Mouse (Mus musculus): ENCODE measurements around the gene Immp2l. TPM values are rescaled to one million over a fixed set of nuclear protein-coding genes. Genes with fewer than 3 reads are reported as not detected.
"Not testable (repeated sequence)": the region's sequence is repeated elsewhere in the genome, so short reads cannot be mapped to it uniquely, and the experiment has no call there.

The Immp2l gene
- polyA plus RNA-seq, 1 experiment from 2014 or later = 12.5 TPM

- no peak overlapping the region for H3K9ac ChIP-seq (ENCODE audit: low read depth, low read length)
- H3K4me1 ChIP-seq (ENCODE audit: control insufficient read depth, low read depth, low read length) = no peaks in the 10 kb centered on the region
- H3K27me3 ChIP-seq (ENCODE audit: control insufficient read depth, insufficient read depth, low read depth, low read length) = no peaks in the 10 kb centered on the region; the same call in 1 of the 2 replicates
- no peaks in the 10 kb centered on the region for H3K9me3 ChIP-seq (replicated peaks; ENCODE audit: control insufficient read depth, low read length)
- no peak overlapping the region for H3K27ac ChIP-seq (ENCODE audit: low read length)
- WGBS (ENCODE audit: insufficient replicate concordance) = 84% methylated on average over 4 of the region's 4 CpGs
- H3K4me3 ChIP-seq (ENCODE audit: low read depth, low read length) = no peak overlapping the region
- H3K4me2 ChIP-seq (ENCODE audit: low read depth, low read length) = no peak overlapping the region
- ATAC-seq (ENCODE audit: low read depth) = no peak
- H3K36me3 ChIP-seq (ENCODE audit: control insufficient read depth, insufficient read depth) = no peaks in the 10 kb centered on the region
Measured at GRCm38 (mm10) chr12:40991647-40992046, 32.2 kb upstream of the Immp2l start.

- H3K27ac ChIP-seq (ENCODE audit: low read length); ATAC-seq (ENCODE audit: low read depth); H3K9me3 ChIP-seq (replicated peaks; ENCODE audit: control insufficient read depth, low read length); H3K4me3 ChIP-seq (ENCODE audit: low read depth, low read length); H3K36me3 ChIP-seq (ENCODE audit: control insufficient read depth, insufficient read depth); H3K27me3 ChIP-seq (ENCODE audit: control insufficient read depth, insufficient read depth, low read depth, low read length); H3K4me2 ChIP-seq (ENCODE audit: low read depth, low read length); H3K9ac ChIP-seq (ENCODE audit: low read depth, low read length); H3K4me1 ChIP-seq (ENCODE audit: control insufficient read depth, low read depth, low read length): not testable (repeated sequence)
- WGBS (ENCODE audit: insufficient replicate concordance) = 56% methylated on average over 1 of the region's 1 CpGs
Measured at GRCm38 (mm10) chr12:40992237-40992636, 31.7 kb upstream of the Immp2l start.

DNA sequence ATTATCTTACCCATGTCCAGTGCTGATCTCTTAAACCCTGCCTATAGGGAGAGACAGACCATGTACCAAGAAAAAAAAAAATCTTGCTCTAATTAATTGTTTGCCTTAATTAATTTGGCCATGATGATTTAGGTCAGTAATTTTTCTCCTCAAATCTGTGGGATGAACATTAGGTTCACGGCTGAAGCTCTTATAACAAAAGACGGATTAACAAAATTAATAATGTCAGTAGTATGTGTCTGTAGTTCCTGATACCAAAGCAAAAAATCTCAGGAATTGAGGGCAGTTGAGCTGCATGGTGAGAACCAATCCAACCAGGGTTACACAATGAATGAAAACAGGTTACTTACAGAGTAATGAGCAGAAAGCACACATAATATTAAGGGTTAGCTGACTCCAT is 29.0 kb upstream of the Immp2l start:
- no peak overlapping the region for H3K27ac ChIP-seq (ENCODE audit: low read length)
- H3K9me3 ChIP-seq (replicated peaks; ENCODE audit: control insufficient read depth, low read length) = no peaks in the 10 kb centered on the region
- H3K27me3 ChIP-seq (ENCODE audit: control insufficient read depth, insufficient read depth, low read depth, low read length) = no peaks in the 10 kb centered on the region
- no peaks in the 10 kb centered on the region for H3K4me1 ChIP-seq (ENCODE audit: control insufficient read depth, low read depth, low read length)
- no peak overlapping the region for H3K9ac ChIP-seq (ENCODE audit: low read depth, low read length)
- no peak for ATAC-seq (ENCODE audit: low read depth)
- no peak overlapping the region for H3K4me3 ChIP-seq (ENCODE audit: low read depth, low read length)
- 67% methylated on average over 2 of the region's 2 CpGs for WGBS (ENCODE audit: insufficient replicate concordance)
- no peaks in the 10 kb centered on the region for H3K36me3 ChIP-seq (ENCODE audit: control insufficient read depth, insufficient read depth)
- H3K4me2 ChIP-seq (ENCODE audit: low read depth, low read length) = no peak overlapping the region

GRCm38 (mm10) chr12:40995618-40996370 is 28.1 kb upstream of the Immp2l start:
- Histone ChIP-seq H3K27ac (ENCODE audit: low read length) (no peak overlapping the region), H3K9me3 (replicated peaks; ENCODE audit: control insufficient read depth, low read length) (no peaks in the 10 kb centered on the region), H3K27me3 (ENCODE audit: control insufficient read depth, insufficient read depth, low read depth, low read length) (no peaks in the 10 kb centered on the region), H3K9ac (ENCODE audit: low read depth, low read length) (no peak overlapping the region), H3K4me3 (ENCODE audit: low read depth, low read length) (no peak overlapping the region), H3K36me3 (ENCODE audit: control insufficient read depth, insufficient read depth) (no peaks in the 10 kb centered on the region), H3K4me2 (ENCODE audit: low read depth, low read length) (no peak overlapping the region), H3K4me1 (ENCODE audit: control insufficient read depth, low read depth, low read length) (no peaks in the 10 kb centered on the region)
- 57% methylated on average over 9 of the region's 9 CpGs for WGBS (ENCODE audit: insufficient replicate concordance)
- ATAC-seq (ENCODE audit: low read depth) = no peak

- Histone ChIP-seq H3K4me2 (ENCODE audit: low read depth, low read length) (no peak overlapping the region), H3K36me3 (ENCODE audit: control insufficient read depth, insufficient read depth) (no peaks in the 10 kb centered on the region), H3K9me3 (replicated peaks; ENCODE audit: control insufficient read depth, low read length) (no peaks in the 10 kb centered on the region), H3K4me1 (ENCODE audit: control insufficient read depth, low read depth, low read length) (peaks cover 14% of the 10 kb centered on the region), H3K27me3 (ENCODE audit: control insufficient read depth, insufficient read depth, low read depth, low read length) (no peaks in the 10 kb centered on the region), H3K27ac (ENCODE audit: low read length) (no peak overlapping the region), H3K4me3 (ENCODE audit: low read depth, low read length) (no peak overlapping the region), H3K9ac (ENCODE audit: low read depth, low read length) (no peak overlapping the region)
- no peak for ATAC-seq (ENCODE audit: low read depth)
- WGBS (ENCODE audit: insufficient replicate concordance) = 80% methylated on average over 1 of the region's 1 CpGs
Measured at GRCm38 (mm10) chr12:41022516-41022915, 1.4 kb upstream of the Immp2l start.

GRCm38 (mm10) chr12:41024512-41024911 is 622 bp downstream of the Immp2l start:
- 7% methylated on average over 9 of the region's 9 CpGs for WGBS (ENCODE audit: insufficient replicate concordance)
- Histone ChIP-seq H3K36me3 (ENCODE audit: control insufficient read depth, insufficient read depth) (no peaks in the 10 kb centered on the region), H3K27ac (ENCODE audit: low read length) (peak overlapping the region; percentile 73), H3K4me2 (ENCODE audit: low read depth, low read length) (peak overlapping the region; percentile 92), H3K4me3 (ENCODE audit: low read depth, low read length) (peak overlapping the region; percentile 83), H3K27me3 (ENCODE audit: control insufficient read depth, insufficient read depth, low read depth, low read length) (no peaks in the 10 kb centered on the region), H3K9ac (ENCODE audit: low read depth, low read length) (peak overlapping the region; percentile 86), H3K4me1 (ENCODE audit: control insufficient read depth, low read depth, low read length) (peaks cover 14% of the 10 kb centered on the region), H3K9me3 (replicated peaks; ENCODE audit: control insufficient read depth, low read length) (no peaks in the 10 kb centered on the region)
- no peak for ATAC-seq (ENCODE audit: low read depth)

DNA sequence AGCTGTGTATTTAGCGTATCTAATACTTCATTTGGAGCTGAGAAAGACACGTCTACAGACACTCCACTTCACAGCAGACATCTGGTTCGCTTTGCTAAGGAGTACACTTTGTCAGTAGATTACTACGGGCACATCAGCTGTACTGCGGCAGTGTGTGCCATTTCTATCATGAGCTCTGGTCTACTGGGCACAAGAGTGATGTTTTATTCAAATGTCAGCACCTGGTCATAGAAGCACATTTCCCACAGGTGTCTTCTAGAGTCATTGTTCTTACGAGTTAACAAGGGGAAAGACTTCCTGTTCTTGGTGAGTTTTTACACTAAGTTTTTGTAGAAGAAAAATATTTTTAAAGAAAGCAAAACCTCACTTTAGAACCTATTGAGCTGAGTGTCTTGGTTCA is 3.6 kb downstream of the Immp2l start:
- no peak for ATAC-seq (ENCODE audit: low read depth)
- Histone ChIP-seq H3K27me3 (ENCODE audit: control insufficient read depth, insufficient read depth, low read depth, low read length) (no peaks in the 10 kb centered on the region), H3K4me2 (ENCODE audit: low read depth, low read length) (no peak overlapping the region), H3K9ac (ENCODE audit: low read depth, low read length) (no peak overlapping the region), H3K36me3 (ENCODE audit: control insufficient read depth, insufficient read depth) (no peaks in the 10 kb centered on the region), H3K9me3 (replicated peaks; ENCODE audit: control insufficient read depth, low read length) (no peaks in the 10 kb centered on the region), H3K4me3 (ENCODE audit: low read depth, low read length) (no peak overlapping the region), H3K27ac (ENCODE audit: low read length) (no peak overlapping the region), H3K4me1 (ENCODE audit: control insufficient read depth, low read depth, low read length) (peaks cover 14% of the 10 kb centered on the region)
- 81% methylated on average over 6 of the region's 6 CpGs for WGBS (ENCODE audit: insufficient replicate concordance)

GRCm38 (mm10) chr12:41031119-41031518 is 7.2 kb downstream of the Immp2l start:
- H3K27ac ChIP-seq (ENCODE audit: low read length) = no peak overlapping the region
- H3K9ac ChIP-seq (ENCODE audit: low read depth, low read length) = no peak overlapping the region
- no peaks in the 10 kb centered on the region for H3K9me3 ChIP-seq (replicated peaks; ENCODE audit: control insufficient read depth, low read length)
- H3K27me3 ChIP-seq (ENCODE audit: control insufficient read depth, insufficient read depth, low read depth, low read length) = no peaks in the 10 kb centered on the region
- ATAC-seq (ENCODE audit: low read depth) = no peak
- H3K4me2 ChIP-seq (ENCODE audit: low read depth, low read length) = no peak overlapping the region
- H3K4me3 ChIP-seq (ENCODE audit: low read depth, low read length) = no peak overlapping the region
- WGBS (ENCODE audit: insufficient replicate concordance) = 76% methylated on average over 2 of the region's 2 CpGs
- no peaks in the 10 kb centered on the region for H3K36me3 ChIP-seq (ENCODE audit: control insufficient read depth, insufficient read depth)
- no peaks in the 10 kb centered on the region for H3K4me1 ChIP-seq (ENCODE audit: control insufficient read depth, low read depth, low read length)

GRCm38 (mm10) chr12:41033196-41033595 is 9.3 kb downstream of the Immp2l start:
- Histone ChIP-seq H3K36me3 (ENCODE audit: control insufficient read depth, insufficient read depth) (no peaks in the 10 kb centered on the region), H3K4me2 (ENCODE audit: low read depth, low read length) (no peak overlapping the region), H3K4me3 (ENCODE audit: low read depth, low read length) (no peak overlapping the region), H3K27ac (ENCODE audit: low read length) (no peak overlapping the region), H3K9ac (ENCODE audit: low read depth, low read length) (no peak overlapping the region), H3K9me3 (replicated peaks; ENCODE audit: control insufficient read depth, low read length) (no peaks in the 10 kb centered on the region), H3K4me1 (ENCODE audit: control insufficient read depth, low read depth, low read length) (no peaks in the 10 kb centered on the region), H3K27me3 (ENCODE audit: control insufficient read depth, insufficient read depth, low read depth, low read length) (no peaks in the 10 kb centered on the region)
- 78% methylated on average over 3 of the region's 3 CpGs for WGBS (ENCODE audit: insufficient replicate concordance)
- ATAC-seq (ENCODE audit: low read depth) = no peak

Measured in liver, embryonic 16.5 days (tissue).